Mouse (Mus musculus): ENCODE measurements at regions not wholly inside any gene's neighbourhood (a gene's known extent, or its start where the extent isn't known, plus 50 kb on each side); places are given as distances from the start of the nearest gene placed in this dataset.
"Not testable (repeated sequence)": the region's sequence is repeated elsewhere in the genome, so short reads cannot be mapped to it uniquely, and the experiment has no call there.

DNA sequence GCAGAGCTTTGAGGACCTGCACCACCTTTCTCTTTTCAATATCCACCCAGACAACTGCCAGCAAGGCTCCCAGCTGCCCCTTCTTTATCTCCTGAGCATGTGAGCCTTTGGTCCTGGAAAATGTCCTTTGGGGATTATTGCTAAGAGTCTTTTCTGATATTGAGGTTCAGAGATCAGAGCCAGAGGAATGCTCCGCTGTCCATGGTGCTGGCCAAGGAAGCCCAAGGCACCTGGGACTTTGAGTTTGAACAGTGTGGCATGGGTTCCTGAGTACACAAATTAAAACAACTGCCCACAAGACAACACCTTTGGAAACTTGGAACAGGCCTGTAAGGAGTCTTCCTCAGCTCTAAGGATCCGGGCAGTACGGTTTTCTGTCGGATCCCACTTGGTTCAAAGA, 52.6 kb upstream of the Slc28a3 start:
- ATAC-seq (replicated peaks; ENCODE audit: poor library complexity): no peak

DNA sequence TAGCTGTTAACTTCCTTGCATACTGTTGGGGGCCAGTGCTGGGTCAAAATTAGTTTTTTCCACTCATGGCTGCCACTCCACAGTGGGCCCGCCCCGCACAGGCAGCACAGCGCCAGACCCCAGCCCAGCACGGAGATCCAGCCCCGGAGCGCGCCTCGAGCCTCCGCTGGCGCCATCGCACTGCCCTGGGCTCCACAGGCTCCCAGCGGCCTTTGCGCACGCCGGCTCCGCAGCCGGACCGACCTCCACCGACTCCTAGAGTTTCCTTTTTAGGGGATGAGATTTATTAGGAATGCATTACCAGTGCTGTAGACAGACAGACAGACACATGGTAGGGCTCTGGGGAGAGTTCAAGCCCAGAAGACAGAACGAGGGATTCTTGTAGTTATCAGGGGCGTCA, 58.0 kb upstream of the Slc28a3 start:
- peak; percentile 48; the same call in 1 of the 2 replicates for ATAC-seq (replicated peaks; ENCODE audit: poor library complexity)

DNA sequence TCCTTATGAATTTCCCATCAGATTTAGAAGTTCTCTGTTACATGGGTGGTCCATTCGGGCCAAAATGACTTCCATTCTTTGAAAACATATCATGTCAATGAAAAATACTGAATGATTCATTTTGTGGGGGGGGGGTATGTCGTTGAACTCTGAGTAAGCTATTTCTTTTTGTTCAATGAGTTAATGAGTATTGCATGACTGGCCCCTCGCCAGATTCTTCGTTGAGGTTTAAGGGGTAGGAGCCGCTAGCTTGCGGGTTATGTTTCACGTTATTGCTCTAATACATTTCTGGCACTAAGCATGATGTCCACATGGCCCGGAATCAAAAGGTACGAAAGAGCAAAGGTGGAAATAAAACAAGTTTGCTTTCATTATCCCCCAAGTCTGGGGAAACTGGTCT, 59.5 kb upstream of the Slc28a3 start:
- ATAC-seq (replicated peaks; ENCODE audit: poor library complexity): no peak

DNA sequence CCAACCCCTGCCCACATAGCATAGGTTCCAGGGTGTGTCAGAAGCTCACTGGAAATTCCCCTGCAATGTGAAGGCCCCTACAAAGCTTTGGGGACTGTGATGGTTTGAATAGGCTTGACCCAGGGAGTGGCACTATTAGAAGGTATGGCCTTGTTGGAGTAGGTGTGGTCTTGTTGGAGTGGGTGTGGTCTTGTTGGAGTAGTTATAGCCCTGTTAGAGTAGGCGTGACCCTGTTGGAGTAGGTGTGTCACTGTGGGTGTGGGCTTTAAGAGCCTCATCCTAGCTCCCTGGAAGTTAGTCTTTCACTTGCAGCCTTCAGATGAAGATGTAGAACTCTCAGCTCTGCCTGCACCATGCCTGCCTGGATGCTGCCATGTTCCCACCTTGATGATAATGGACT, 64.9 kb upstream of the Slc28a3 start:
- not testable (repeated sequence) for ATAC-seq (replicated peaks; ENCODE audit: poor library complexity)

DNA sequence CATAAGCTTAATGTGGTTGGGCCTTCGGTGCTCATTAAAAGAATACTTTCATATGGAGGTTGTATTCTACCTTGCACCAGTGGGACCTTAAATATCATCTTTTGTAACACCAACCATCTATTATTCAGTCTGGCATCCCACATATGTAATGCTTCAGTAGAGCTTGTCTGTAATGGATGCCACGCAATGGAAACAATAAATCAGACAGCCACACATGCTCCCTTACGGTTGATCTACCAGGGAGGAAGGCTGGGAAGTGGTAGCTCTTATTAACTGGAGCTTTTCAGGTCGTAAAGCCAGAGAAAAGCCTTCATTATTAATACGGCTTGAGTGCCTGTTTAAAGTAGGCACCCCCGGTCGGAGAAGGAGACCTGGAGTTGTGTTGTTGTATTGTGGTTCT, 66.8 kb upstream of the Slc28a3 start:
- no peak for ATAC-seq (replicated peaks; ENCODE audit: poor library complexity)

DNA sequence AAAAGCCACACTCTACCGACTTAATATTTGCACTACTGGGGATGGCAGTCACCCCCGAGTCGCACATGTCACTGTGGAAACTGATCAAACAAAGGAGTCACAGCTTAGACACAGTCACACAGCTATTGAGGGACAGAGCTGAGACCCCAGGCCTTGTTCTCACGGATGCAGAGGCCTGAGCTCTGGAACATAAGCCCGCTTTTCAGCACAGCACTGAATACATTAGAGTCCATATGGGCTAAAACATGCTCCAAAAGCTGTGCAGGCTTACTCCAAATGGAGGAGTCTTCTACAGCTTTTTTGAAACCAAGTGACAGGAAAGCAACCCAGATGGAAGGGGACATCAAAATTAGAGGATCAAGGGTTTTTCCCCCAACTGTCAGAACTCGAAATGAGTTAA, 69.0 kb upstream of the Slc28a3 start:
- no peak for ATAC-seq (replicated peaks; ENCODE audit: poor library complexity)

DNA sequence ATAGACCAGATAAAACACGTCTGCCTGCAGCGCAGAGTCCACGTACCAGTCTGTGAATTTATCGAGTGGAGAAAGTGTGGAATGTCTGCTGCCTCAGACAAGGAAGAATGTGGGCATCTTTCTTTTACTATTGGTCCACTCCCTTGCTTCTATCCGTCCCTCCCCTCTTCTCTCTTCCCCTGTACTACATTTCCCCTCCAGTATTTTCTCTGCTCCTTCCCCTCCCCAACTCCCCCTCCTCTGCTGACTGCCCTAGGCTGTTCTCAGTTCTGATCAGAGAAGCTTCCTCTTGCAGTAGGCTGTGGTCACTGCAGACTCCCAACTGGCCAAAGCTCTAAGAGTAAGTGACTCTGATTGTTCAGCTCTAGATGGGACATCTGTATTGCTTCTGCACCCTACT, 76.1 kb upstream of the Slc28a3 start:
- peak; percentile 39 for ATAC-seq (replicated peaks; ENCODE audit: poor library complexity)

DNA sequence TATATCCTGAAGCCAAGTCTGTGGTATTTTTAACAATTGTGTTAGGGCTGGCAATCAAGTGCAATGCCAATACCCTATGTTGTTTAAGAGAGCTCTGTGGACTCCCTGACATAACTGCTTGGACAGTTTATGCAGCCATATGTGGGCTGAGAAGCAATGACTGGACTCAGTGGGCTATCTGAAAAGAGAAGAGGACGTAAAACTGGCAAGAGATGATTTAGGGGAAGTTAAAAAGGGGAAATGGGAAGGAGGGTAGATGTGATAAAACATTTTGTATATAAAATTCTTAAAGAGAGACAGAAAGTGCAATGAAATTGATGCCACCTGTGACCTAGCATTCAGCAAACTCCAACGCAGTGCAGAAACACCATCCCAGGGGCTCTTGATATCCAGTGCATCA, 76.9 kb upstream of the Slc28a3 start:
- ATAC-seq (replicated peaks; ENCODE audit: poor library complexity): peak; percentile 61

DNA sequence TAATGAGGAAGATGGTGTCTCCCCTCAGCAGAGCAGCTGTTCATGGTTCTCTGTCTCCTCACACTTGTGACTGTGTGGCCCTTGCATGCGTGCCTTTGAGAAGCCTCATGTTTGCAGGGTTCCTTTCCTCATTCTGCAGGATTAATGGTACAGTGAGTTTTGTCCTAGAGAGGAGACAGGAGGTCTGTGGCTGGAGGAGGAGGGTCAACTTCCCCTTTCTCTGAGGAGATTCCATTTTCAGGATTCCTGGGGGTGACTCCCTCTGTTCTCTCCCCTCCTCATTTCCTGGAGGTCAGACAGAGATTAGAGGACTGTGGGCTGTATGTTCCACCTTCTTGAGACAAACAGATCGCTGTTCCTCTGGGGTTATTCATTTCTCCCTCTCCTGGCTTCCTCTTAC, 77.6 kb upstream of the Slc28a3 start:
- peak; percentile 80 for ATAC-seq (replicated peaks; ENCODE audit: poor library complexity)

DNA sequence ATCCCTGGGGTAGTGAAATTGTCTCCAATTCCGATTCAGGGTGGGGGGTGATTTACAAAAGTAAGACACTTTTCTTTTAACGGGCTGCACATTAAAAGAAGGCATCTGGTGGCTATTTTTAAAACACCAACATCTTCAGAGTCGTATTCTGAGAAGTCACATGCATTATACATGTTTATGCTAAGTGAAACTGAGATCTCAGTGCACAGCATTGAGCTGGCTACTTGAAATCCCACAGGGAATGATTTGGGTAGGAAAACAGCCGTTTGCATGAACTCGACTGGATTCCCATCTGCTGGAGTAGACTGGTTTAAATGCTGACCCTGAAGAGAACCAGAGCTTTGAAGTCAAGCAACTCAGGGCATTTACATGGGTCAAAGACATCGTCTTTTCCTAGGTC, 84.0 kb upstream of the Slc28a3 start:
- no peak for ATAC-seq (replicated peaks; ENCODE audit: poor library complexity)

DNA sequence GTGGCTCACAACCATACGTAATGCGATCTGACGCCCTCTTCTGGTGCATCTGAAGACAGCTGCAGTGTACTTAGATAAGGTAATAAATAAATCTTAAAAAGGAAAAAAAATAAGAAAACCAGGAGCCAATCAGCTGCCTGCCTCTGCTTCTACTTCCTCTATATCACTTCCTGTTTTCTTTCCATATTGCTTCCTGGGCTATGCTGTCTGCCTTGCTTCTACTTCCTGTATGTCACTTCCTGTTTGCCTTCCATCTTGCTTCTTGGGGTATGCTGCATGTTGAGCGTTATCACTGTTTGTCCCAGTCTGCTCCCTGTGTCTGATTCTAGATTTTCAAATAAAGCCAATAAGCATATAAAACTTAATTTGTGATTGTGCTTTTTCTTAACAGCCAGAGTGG, 85.3 kb upstream of the Slc28a3 start:
- peak; percentile 57; the same call in 1 of the 2 replicates for ATAC-seq (replicated peaks; ENCODE audit: poor library complexity)

DNA sequence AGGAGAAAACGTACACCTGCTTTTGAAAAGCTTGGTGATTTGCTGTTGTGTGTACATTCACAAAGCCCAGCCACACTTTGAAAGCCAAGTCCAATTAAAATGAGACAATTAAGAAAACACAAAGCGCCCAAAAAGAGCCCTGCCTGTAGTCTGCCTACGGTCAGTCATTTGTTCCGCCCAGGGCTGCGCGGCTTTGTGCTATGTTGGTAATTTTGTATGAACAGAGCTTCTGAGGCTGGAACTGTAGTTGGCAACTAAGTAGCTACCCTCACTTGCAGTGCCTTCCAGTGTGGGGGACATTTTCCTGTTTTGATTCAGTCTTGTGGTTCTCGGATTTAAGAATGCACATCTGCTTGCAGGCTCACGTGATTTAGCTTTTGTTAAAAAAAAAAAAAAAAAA, 89.3 kb upstream of the Slc28a3 start:
- ATAC-seq (replicated peaks; ENCODE audit: poor library complexity): no peak

DNA sequence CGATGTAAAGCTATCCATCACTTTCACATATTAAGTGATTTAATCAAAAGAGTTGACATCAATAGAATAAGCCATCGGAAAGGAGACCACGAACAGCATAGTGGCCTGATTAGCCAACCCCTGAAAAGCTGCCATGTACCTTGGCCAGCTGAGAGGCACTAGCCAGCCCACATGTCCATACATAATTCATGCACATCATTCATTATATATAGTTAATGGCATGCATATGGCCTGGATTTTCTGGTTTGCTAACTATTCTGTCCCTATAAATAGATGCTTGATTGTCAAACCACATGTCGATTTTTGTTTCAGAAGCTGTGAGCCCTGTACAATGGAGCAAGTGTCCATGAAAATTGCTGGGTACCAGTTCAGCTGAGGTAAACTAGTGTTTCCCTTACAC, 93.5 kb upstream of the Slc28a3 start:
- ATAC-seq (replicated peaks; ENCODE audit: poor library complexity): no peak

DNA sequence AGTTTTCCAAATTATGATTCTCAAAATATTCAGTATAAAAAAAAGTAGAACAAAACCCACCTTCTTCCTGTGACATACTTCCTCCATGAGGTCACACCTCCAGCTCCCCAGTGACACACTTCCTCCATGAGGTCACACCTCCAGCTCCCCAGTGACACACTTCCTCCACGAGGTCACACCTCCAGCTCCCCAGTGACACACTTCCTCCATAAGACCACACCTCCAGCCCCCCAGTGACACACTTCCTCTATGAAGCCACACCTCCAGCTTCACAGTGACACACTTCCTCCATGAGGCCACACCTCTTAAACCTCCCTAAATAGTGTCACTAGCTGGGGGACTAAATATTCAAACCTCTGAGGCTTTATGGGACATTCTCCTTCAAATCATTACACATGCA, 89.8 kb upstream of the Ntrk2 start:
- peak; percentile 61 for ATAC-seq (replicated peaks; ENCODE audit: poor library complexity)

DNA sequence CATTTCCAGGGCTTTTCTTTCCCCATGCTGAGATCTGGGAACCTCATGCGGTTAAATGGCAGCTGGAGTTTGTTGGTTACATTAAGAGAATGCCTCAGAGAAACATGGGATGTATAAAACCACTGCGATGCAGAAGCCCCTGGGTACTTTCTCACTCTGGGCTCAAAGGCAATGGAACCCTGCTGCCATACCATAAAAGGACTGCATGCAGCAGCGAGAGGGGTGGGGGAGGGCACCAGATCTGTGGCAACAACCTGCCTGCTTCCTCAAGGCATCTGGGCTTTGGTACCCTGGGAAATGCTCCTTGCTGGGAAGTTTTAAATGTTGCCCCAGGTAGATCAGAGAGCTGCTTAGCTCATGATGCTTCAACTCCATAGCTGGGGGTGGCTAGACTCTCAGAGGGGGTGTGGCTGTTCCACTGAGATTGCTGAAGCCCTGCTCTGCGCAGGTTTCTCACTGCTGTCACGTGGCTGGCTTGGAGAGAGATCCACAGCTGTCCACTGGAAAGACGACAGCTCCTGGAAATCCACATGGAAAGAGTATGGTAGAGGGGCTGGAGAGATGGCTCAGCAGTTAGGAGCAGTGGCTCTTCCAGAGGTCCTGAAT, 75.8 kb upstream of the Ntrk2 start:
- ATAC-seq (replicated peaks; ENCODE audit: poor library complexity): no peak

DNA sequence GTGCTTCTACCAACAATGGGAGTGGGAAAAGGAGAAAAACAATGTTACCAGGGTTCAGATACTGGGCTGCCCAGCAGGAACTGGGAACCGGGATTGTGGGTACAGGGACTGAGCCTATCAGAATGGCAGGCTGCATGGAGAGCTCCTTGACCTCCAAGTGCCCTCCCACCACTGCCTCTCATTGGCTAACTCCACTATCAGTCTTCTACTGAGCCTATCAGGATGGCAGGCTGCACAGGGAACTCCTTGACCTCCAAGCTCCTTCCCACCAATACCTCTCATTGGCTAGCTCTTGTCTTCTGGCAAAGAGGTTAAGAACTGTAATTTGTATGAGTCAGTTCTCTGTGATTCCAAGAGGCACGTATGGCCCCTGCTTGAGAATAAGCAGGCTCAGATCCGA, 73.6 kb upstream of the Ntrk2 start:
- ATAC-seq (replicated peaks; ENCODE audit: poor library complexity): no peak

DNA sequence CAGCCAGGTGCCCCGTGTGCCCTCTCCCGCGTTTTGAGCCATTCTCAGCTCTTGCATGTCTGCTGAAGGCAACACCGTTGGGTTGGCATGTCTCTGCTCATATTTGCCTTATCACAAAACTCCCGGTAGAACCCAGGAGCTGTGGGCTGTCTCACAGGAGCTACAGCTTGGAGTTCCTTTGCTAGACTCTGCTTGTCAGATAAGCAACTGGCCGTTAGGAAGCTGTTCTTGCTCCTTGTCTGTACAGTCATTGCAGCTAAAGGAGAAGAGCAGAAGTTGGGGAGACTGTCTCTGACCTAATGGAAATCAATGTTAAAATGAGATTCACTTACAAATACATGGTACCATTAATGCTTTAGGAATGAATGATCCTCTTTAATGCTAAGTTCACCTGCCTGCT, 72.8 kb upstream of the Ntrk2 start:
- no peak for ATAC-seq (replicated peaks; ENCODE audit: poor library complexity)

DNA sequence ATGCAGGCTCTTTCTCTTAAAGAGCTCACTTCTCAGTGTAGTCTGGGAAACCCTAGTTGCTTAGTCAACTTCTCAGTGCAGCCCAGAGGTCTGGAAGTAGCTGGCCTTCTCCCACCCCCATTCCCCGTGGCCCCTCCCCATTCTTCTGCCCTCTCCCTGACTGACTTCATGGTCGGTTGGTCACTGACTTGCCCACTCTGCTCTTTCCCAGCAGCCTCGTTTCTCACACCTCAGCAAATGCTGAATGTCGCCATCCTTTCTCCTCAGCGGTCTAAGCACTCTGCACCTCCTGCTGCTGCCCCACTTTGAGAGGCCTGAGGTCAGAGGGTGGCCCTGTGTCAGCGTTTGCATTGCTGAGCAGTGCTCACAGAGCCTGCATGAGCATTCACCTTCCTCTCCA, 70.8 kb upstream of the Ntrk2 start:
- no peak for ATAC-seq (replicated peaks; ENCODE audit: poor library complexity)

DNA sequence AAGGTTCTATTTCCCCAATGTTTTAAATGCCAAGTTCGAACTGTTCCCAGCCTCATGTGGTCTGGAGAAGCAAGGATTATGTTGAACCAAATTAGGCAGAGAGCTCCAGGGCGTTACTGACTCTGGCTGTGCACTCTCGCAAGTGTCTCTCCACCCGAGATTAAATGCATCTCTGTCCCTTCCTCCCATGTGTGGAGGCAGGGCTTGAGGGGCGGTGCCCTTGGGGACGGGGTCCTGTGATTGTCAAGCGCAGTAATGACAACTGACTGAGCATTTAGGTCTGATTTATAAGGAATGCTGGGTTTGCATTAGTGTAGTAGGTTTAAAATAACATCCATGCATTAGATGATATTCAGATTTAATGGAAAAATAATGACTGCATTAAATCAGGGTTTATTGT, 65.6 kb upstream of the Ntrk2 start:
- ATAC-seq (replicated peaks; ENCODE audit: poor library complexity): no peak

DNA sequence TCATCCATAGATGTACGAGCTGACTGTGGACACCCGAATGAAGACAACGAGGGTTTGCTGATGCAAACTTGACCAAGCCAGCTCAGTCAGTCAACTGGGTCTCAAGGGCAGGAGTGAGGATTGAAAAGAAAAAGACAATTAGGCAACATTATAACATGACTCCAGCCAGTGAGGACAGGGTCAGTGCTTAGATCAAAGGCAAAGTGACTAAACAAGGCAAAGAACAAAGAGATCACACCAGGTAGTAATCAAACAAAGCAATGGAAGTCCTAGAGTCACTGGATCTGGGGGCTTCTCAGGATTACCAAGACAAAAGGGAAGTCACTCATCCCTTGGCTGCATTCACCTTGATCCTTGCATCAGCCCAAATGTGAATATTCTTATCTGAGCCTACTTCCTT, 60.3 kb upstream of the Ntrk2 start:
- ATAC-seq (replicated peaks; ENCODE audit: poor library complexity): no peak

DNA sequence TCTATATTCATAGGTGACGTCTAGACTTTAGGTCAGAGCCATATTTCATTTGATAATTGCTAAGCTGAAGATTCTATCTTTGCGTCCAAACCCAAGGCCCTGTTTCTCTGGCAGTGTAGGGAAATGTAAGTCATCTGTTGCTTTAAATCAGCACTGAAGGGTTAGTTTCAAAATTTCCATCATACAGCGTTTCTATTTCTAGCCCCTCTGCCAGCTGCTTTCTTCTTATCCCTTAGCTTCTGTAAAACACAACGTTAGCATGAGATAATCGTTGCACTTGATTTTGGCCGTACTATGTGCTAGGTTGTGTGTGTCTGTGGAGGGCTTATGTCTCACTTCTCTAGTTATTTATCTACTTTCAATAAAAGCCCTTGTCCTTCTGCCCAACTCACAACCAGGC, 58.7 kb upstream of the Ntrk2 start:
- no peak for ATAC-seq (replicated peaks; ENCODE audit: poor library complexity)

DNA sequence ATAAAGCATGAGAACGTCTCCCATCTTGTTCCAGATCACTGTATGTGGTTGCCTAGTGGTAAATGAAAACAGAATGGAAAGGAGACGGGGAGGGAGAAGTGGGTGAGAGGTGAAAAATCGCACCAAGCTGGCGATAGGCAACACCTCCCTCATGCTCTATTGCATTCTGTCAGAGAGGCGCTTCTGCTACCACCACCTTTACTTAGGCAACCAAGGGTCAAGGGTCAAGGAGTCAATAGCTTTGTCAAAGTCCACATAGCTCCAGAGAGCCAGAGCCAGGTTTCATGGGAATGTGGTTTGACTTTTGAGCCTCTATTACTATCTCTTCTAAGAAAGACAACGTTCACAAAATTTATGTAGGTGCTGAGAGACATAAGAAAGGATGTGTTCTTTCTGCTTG, 50.2 kb upstream of the Ntrk2 start:
- ATAC-seq (replicated peaks; ENCODE audit: poor library complexity): no peak

Data from megakaryocyte progenitor cell, adult 5-6 weeks (primary cell).